Mouse (Mus musculus): ENCODE measurements at regions not wholly inside any gene's neighbourhood (a gene's known extent, or its start where the extent isn't known, plus 50 kb on each side); places are given as distances from the start of the nearest gene placed in this dataset.

GRCm38 (mm10) chr2:45356558-45357170 is 239.5 kb upstream of the Zeb2 start:
- no peak for DNase-seq (ENCODE audit: low spot score)

- DNase-seq (ENCODE audit: low spot score) = no peak
Measured at GRCm38 (mm10) chr2:45356021-45356420, 238.8 kb upstream of the Zeb2 start.

GRCm38 (mm10) chr2:45351529-45352133 is 234.4 kb upstream of the Zeb2 start:
- DNase-seq (ENCODE audit: low spot score) = no peak

GRCm38 (mm10) chr2:45346358-45346757 is 229.2 kb upstream of the Zeb2 start:
- DNase-seq (ENCODE audit: low spot score) = no peak

GRCm38 (mm10) chr2:45339866-45340265 is 222.7 kb upstream of the Zeb2 start:
- DNase-seq (ENCODE audit: low spot score) = no peak

- DNase-seq (ENCODE audit: low spot score) = no peak
Measured at GRCm38 (mm10) chr2:45338809-45339208, 221.6 kb upstream of the Zeb2 start.

GRCm38 (mm10) chr2:45316945-45317565 is 199.9 kb upstream of the Zeb2 start:
- DNase-seq (ENCODE audit: low spot score) = no peak

GRCm38 (mm10) chr2:45287530-45288009 is 170.4 kb upstream of the Zeb2 start:
- no peak for DNase-seq (ENCODE audit: low spot score)

GRCm38 (mm10) chr2:45283811-45284210 is 166.6 kb upstream of the Zeb2 start:
- no peak for DNase-seq (ENCODE audit: low spot score)

GRCm38 (mm10) chr2:45279490-45279889 is 162.3 kb upstream of the Zeb2 start:
- DNase-seq (ENCODE audit: low spot score) = peak; percentile 5

- no peak for DNase-seq (ENCODE audit: low spot score)
Measured at GRCm38 (mm10) chr2:45277602-45278001, 160.4 kb upstream of the Zeb2 start.

- no peak for DNase-seq (ENCODE audit: low spot score)
Measured at GRCm38 (mm10) chr2:45276703-45277102, 159.5 kb upstream of the Zeb2 start.

GRCm38 (mm10) chr2:45270035-45270434 is 152.8 kb upstream of the Zeb2 start:
- no peak for DNase-seq (ENCODE audit: low spot score)

GRCm38 (mm10) chr2:45265819-45266218 is 148.6 kb upstream of the Zeb2 start:
- DNase-seq (ENCODE audit: low spot score) = no peak

GRCm38 (mm10) chr2:45261949-45262348 is 144.8 kb upstream of the Zeb2 start:
- no peak for DNase-seq (ENCODE audit: low spot score)

- no peak for DNase-seq (ENCODE audit: low spot score)
Measured at GRCm38 (mm10) chr2:45258897-45259296, 141.7 kb upstream of the Zeb2 start.

- DNase-seq (ENCODE audit: low spot score) = no peak
Measured at GRCm38 (mm10) chr2:45256373-45256772, 139.2 kb upstream of the Zeb2 start.

- DNase-seq (ENCODE audit: low spot score) = no peak
Measured at GRCm38 (mm10) chr2:45253936-45254335, 136.7 kb upstream of the Zeb2 start.

- no peak for DNase-seq (ENCODE audit: low spot score)
Measured at GRCm38 (mm10) chr2:45252321-45252720, 135.1 kb upstream of the Zeb2 start.

- no peak for DNase-seq (ENCODE audit: low spot score)
Measured at GRCm38 (mm10) chr2:45249658-45250057, 132.5 kb upstream of the Zeb2 start.

GRCm38 (mm10) chr2:45246061-45246945 is 129.1 kb upstream of the Zeb2 start:
- DNase-seq (ENCODE audit: low spot score) = no peak

GRCm38 (mm10) chr2:45245506-45245905 is 128.3 kb upstream of the Zeb2 start:
- DNase-seq (ENCODE audit: low spot score) = no peak

Data from urinary bladder, postnatal 14 days (tissue).